Comparison of ENCODE assay signal across 14 mouse cellular contexts in genomic region chr4:139477983-139478382, GRCm38 (mm10). TPM values are rescaled to one million over a fixed set of nuclear protein-coding genes. Genes with fewer than 3 reads are reported as not detected.
DNase-seq lines count a peak whose midpoint lies in the region; ATAC-seq and TF ChIP-seq lines count a peak whose summit lies in the region.
"Had no signal": no experiment of that assay in that cellular context is flagged by ENCODE, and none has a peak within 500 bp of the region (broad histone marks: within the 10 kb centered on the region; RNA-seq: fewer than 3 reads in every experiment).

No protein-coding gene starts in this region.

- H3K4me3 ChIP-seq in hindbrain, postnatal 0 days (ENCODE audit: low read length): no peak overlapping the region
- H3K4me3 ChIP-seq in hindbrain, embryonic 16.5 days (ENCODE audit: low read length): no peak overlapping the region
- H3K4me3 ChIP-seq in neural tube, embryonic 11.5 days (ENCODE audit: low read depth, low read length): no peak overlapping the region
- no peak overlapping the region for H3K4me3 ChIP-seq in neural tube, embryonic 15.5 days (replicated peaks)
- no peak overlapping the region for H3K4me3 ChIP-seq in ES-E14 (ENCODE audit: insufficient read depth in 1 of 2, low read depth in 1 of 2, low read length in 2 of 2, poor library complexity in 1 of 2, severe bottlenecking in 1 of 2)
- H3K4me3 ChIP-seq: limb, embryonic 12.5 days; megakaryocyte, embryonic 14.5 days had no signal

- H3K27ac ChIP-seq in hindbrain, postnatal 0 days: peak overlapping the region; percentile 67; the same call in 1 of the 2 replicates
- no peak overlapping the region for H3K27ac ChIP-seq in hindbrain, embryonic 16.5 days (ENCODE audit: low read depth, low read length)
- no peak overlapping the region for H3K27ac ChIP-seq in neural tube, embryonic 11.5 days (ENCODE audit: low read depth, low read length)
- no peak overlapping the region for H3K27ac ChIP-seq in neural tube, embryonic 15.5 days (replicated peaks)
- no peak overlapping the region for H3K27ac ChIP-seq in ES-E14 (ENCODE audit: insufficient read depth, low read depth, low read length, poor library complexity, severe bottlenecking)
- H3K27ac ChIP-seq: limb, embryonic 12.5 days had no signal

- DNase-seq in hindbrain, postnatal 0 days (ENCODE audit: low spot score): no peak
- peak; percentile 26 for DNase-seq in neural tube, embryonic 11.5 days (ENCODE audit: low spot score)
- peak; percentile 27 for DNase-seq in ES-E14 (ENCODE audit: low read depth, low spot score)
- DNase-seq in brain, embryonic 14.5 days (ENCODE audit: low read depth): no peak
- no peak for DNase-seq in urinary bladder, adult 18-20 months (ENCODE audit: low spot score in 2 of 2)
- DNase-seq in cerebellum, postnatal 4 days (ENCODE audit: low spot score in 2 of 2): no peak
- DNase-seq: cerebellum, adult 18-20 months; heart, adult 11 months; thymus, postnatal 36 days had no signal

- in situ Hi-C loops in ES-E14 (cut with MboI; ENCODE audit: low sequenced_read_pairs in 2 of 2, unreplicated experiment in 2 of 2): loop anchor here in 1 of 2 experiments (10.0 kb wide), 1 partner anchor 147 kb away; the partner anchor contains the start of gene Aldh4a1

- peaks cover 5% of the 10 kb centered on the region; the same call in 1 of the 2 replicates for H3K4me1 ChIP-seq in hindbrain, postnatal 0 days (ENCODE audit: insufficient read depth, low read length)
- peaks cover 2% of the 10 kb centered on the region for H3K4me1 ChIP-seq in hindbrain, embryonic 16.5 days (ENCODE audit: control insufficient read depth, insufficient read depth, low read depth, low read length)
- H3K4me1 ChIP-seq in neural tube, embryonic 11.5 days (ENCODE audit: control insufficient read depth, insufficient read depth, low read length): no peaks in the 10 kb centered on the region
- H3K4me1 ChIP-seq in neural tube, embryonic 15.5 days: peaks cover 12% of the 10 kb centered on the region; the same call in 1 of the 2 replicates
- H3K4me1 ChIP-seq in ES-E14 (ENCODE audit: control insufficient read depth in 2 of 2, insufficient read depth in 2 of 2, low read length in 2 of 2, poor library complexity in 1 of 2): 0 out of 4 replicates have a peak, but pooled peaks cover 0 to 2% of the 10 kb centered on the region in 2 experiments
- H3K4me1 ChIP-seq: limb, embryonic 12.5 days had no signal

- no peaks in the 10 kb centered on the region for H3K27me3 ChIP-seq in hindbrain, postnatal 0 days (ENCODE audit: insufficient read depth, low read length)
- no peaks in the 10 kb centered on the region for H3K27me3 ChIP-seq in hindbrain, embryonic 16.5 days (replicated peaks; ENCODE audit: control insufficient read depth, insufficient read depth, low read length)
- H3K27me3 ChIP-seq in neural tube, embryonic 11.5 days (ENCODE audit: control insufficient read depth, insufficient read depth, low read length): no peaks in the 10 kb centered on the region
- no peaks in the 10 kb centered on the region for H3K27me3 ChIP-seq in neural tube, embryonic 15.5 days (replicated peaks)
- H3K27me3 ChIP-seq: limb, embryonic 12.5 days; megakaryocyte, embryonic 14.5 days had no signal

- 87% methylated on average over 2 of the region's 2 CpGs for WGBS in hindbrain, postnatal 0 days
- WGBS in hindbrain, embryonic 16.5 days: 72% methylated on average over 2 of the region's 2 CpGs
- WGBS in neural tube, embryonic 11.5 days: 83% methylated on average over 2 of the region's 2 CpGs
- 90% methylated on average over 2 of the region's 2 CpGs for WGBS in neural tube, embryonic 15.5 days

- H3K9ac ChIP-seq in hindbrain, postnatal 0 days (replicated peaks; ENCODE audit: low read length): no peak overlapping the region
- no peak overlapping the region for H3K9ac ChIP-seq in hindbrain, embryonic 16.5 days (ENCODE audit: low read depth, low read length)
- no peak overlapping the region for H3K9ac ChIP-seq in neural tube, embryonic 11.5 days (ENCODE audit: low read length)
- H3K9ac ChIP-seq in neural tube, embryonic 15.5 days (replicated peaks): no peak overlapping the region
- no peak overlapping the region for H3K9ac ChIP-seq in ES-E14 (ENCODE audit: insufficient read depth, low read depth, low read length, poor library complexity, severe bottlenecking)
- H3K9ac ChIP-seq: limb, embryonic 12.5 days had no signal

- no peak for ATAC-seq in hindbrain, postnatal 0 days
- no peak for ATAC-seq in hindbrain, embryonic 16.5 days
- ATAC-seq in neural tube, embryonic 11.5 days (ENCODE audit: insufficient read depth, low FRiP score, low TSS enrichment): no peak
- no peak for ATAC-seq in neural tube, embryonic 15.5 days (ENCODE audit: low FRiP score)
- ATAC-seq: inflammation-experienced regulatory T-cells, adult 6 months had no signal

- TF ChIP-seq POLR2A in brain, embryonic 14.5 days (IDR thresholded peaks at IDR 0.05; ENCODE audit: borderline replicate concordance, extremely low read depth, insufficient read depth, insufficient read length, poor library complexity, severe bottlenecking): no peak

- H3K4me2 ChIP-seq in hindbrain, postnatal 0 days (ENCODE audit: low read depth, low read length): no peak overlapping the region
- H3K4me2 ChIP-seq in hindbrain, embryonic 16.5 days (ENCODE audit: low read length): no peak overlapping the region
- no peak overlapping the region for H3K4me2 ChIP-seq in neural tube, embryonic 11.5 days (ENCODE audit: low read depth)
- H3K4me2 ChIP-seq in neural tube, embryonic 15.5 days: no peak overlapping the region
- H3K4me2 ChIP-seq: limb, embryonic 12.5 days had no signal

- H3K9me3 ChIP-seq in hindbrain, postnatal 0 days (ENCODE audit: low read length): no peaks in the 10 kb centered on the region
- no peaks in the 10 kb centered on the region for H3K9me3 ChIP-seq in hindbrain, embryonic 16.5 days (ENCODE audit: control insufficient read depth, low read length)
- no peaks in the 10 kb centered on the region for H3K9me3 ChIP-seq in neural tube, embryonic 11.5 days (ENCODE audit: control insufficient read depth, low read length)
- no peaks in the 10 kb centered on the region for H3K9me3 ChIP-seq in neural tube, embryonic 15.5 days (replicated peaks)
- no peaks in the 10 kb centered on the region for H3K9me3 ChIP-seq in ES-E14 (ENCODE audit: control insufficient read depth, insufficient read depth, low read depth, low read length)
- H3K9me3 ChIP-seq: limb, embryonic 12.5 days; megakaryocyte, embryonic 14.5 days had no signal

- peak; percentile 29; the same call in 1 of the 2 replicates for TF ChIP-seq CTCF in hindbrain, postnatal 0 days (IDR thresholded peaks at IDR 0.05; ENCODE audit: low read depth)
- TF ChIP-seq CTCF in brain, embryonic 14.5 days (IDR thresholded peaks at IDR 0.05; ENCODE audit: borderline replicate concordance, extremely low read depth, insufficient read depth, insufficient read length): peak; percentile 18; the same call in 1 of the 2 replicates

- peaks cover 80% of the 10 kb centered on the region for H3K36me3 ChIP-seq in hindbrain, postnatal 0 days (ENCODE audit: insufficient read depth, low read length)
- peaks cover 71% of the 10 kb centered on the region for H3K36me3 ChIP-seq in hindbrain, embryonic 16.5 days (ENCODE audit: control insufficient read depth, insufficient read depth, low read length)
- H3K36me3 ChIP-seq in neural tube, embryonic 11.5 days (ENCODE audit: control insufficient read depth, insufficient read depth, low read length): peaks cover 56% of the 10 kb centered on the region
- H3K36me3 ChIP-seq in neural tube, embryonic 15.5 days: peaks cover 97% of the 10 kb centered on the region
- peaks cover 88% of the 10 kb centered on the region for H3K36me3 ChIP-seq in ES-E14 (ENCODE audit: control insufficient read depth, insufficient read depth, low read length, poor library complexity, severe bottlenecking)

TF ChIP-seq in ES-E14, 5 proteins besides CTCF, POLR2A, EP300 and RAD21:
- TF ChIP-seq CHD2 (IDR thresholded peaks at IDR 0.05; ENCODE audit: low read depth, low read length): no peak
- TF ChIP-seq ZNF384 (IDR thresholded peaks at IDR 0.05; ENCODE audit: low read depth, low read length): no peak
- no peak for TF ChIP-seq MAFK (IDR thresholded peaks at IDR 0.05; ENCODE audit: insufficient read depth, low read depth, low read length)
- no peak for TF ChIP-seq HCFC1 (IDR thresholded peaks at IDR 0.05; ENCODE audit: borderline replicate concordance, insufficient read depth, low read length)
- no peak for TF ChIP-seq ZC3H11A (IDR thresholded peaks at IDR 0.05; ENCODE audit: borderline replicate concordance, low read depth, low read length)

RNA-seq across cellular contexts. Expression of gene Iffo2, which starts 52.4 kb away (rescaled TPM):
- total RNA-seq in hindbrain, postnatal 0 days (2014; rRNA removed): 14.4 and 14.5 TPM in 2 replicates
- 5.9 and 6.8 TPM in 2 replicates for polyA plus RNA-seq in hindbrain, postnatal 0 days (2015; fragmentation: Nextera tagmentation; extraction: Ambion mirVana)
- 3.5 and 3.9 TPM in 2 replicates for polyA plus RNA-seq in hindbrain, embryonic 16.5 days (2015; fragmentation: Nextera tagmentation; extraction: Ambion mirVana)
- polyA plus RNA-seq in neural tube, embryonic 11.5 days (2014; fragmentation: Nextera tagmentation; extraction: Ambion mirVana): 2.8 and 3.4 TPM in 2 replicates
- polyA plus RNA-seq in neural tube, embryonic 15.5 days (2015; fragmentation: Nextera tagmentation; extraction: Ambion mirVana): 4.5 and 5.2 TPM in 2 replicates
- total RNA-seq in ES-E14 (2012; rRNA removed): 11.2 and 19.3 TPM in 2 replicates
- 5.6 and 11.0 TPM in 2 replicates for polyA plus RNA-seq in brain, embryonic 14.5 days (2012; rRNA removed)

Comparison
In these comparisons a context has a peak if more than half of its experiments do, and no peak if none do; other contexts are left out.
1. DNase-seq: peak in neural tube, embryonic 11.5 days (single experiment) and ES-E14 (single experiment); none in hindbrain, postnatal 0 days (single experiment), brain, embryonic 14.5 days (single experiment), urinary bladder, adult 18-20 months (0 of 2) and cerebellum, postnatal 4 days (0 of 2).